9 mouse cellular contexts compared by ENCODE assay signal in the genomic region with DNA sequence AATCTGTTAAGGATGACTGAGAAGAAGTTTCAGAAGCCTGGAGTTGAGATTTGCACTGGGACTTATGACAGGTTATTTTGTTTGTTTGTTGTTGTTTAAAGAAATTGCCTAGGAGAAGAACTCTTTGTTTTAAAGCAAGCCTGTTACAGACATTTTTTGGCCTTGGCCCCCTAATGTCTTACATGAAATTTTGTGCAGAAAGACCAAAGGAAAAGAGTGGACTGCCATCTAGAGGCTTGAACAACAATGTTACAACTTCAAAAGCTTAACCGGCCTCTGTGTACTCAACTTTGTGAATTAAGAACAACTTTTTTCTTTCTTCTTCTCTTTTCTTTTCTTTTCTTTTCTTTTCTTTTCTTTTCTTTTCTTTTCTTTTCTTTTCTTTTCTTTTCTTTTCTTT. TPM values are rescaled to one million over a fixed set of nuclear protein-coding genes. Genes with fewer than 3 reads are reported as not detected.
DNase-seq lines count a peak whose midpoint lies in the region; ATAC-seq and TF ChIP-seq lines count a peak whose summit lies in the region.
"Had no signal": no experiment of that assay in that cellular context is flagged by ENCODE, and none has a peak within 500 bp of the region (broad histone marks: within the 10 kb centered on the region; RNA-seq: fewer than 3 reads in every experiment).

No protein-coding gene starts in this region.

- intact Hi-C loops in gastrocnemius, postnatal 36 days (cut with DNase I), result no loop called here

- WGBS in kidney, adult 2 months, result 13% methylated on average over 1 of the region's 1 CpGs
- WGBS in neural tube, embryonic 15.5 days, result 35% methylated on average over 1 of the region's 1 CpGs

- TF ChIP-seq CTCF in kidney, adult 2 months (conservative IDR thresholded peaks at IDR 0.05; ENCODE audit: insufficient read depth, insufficient read length, low read depth, low read length), result 0 out of 2 replicates have a peak, but pooled peaks have one; percentile 25

- ATAC-seq in neural tube, embryonic 15.5 days (ENCODE audit: low FRiP score), result no peak

- peaks cover 2% of the 10 kb centered on the region; the same call in 1 of the 2 replicates for H3K36me3 ChIP-seq in kidney, adult 2 months (ENCODE audit: control insufficient read depth, insufficient read depth, low read length)
- H3K36me3 ChIP-seq in neural tube, embryonic 15.5 days, result peaks cover 19% of the 10 kb centered on the region

- no peaks in the 10 kb centered on the region for H3K27me3 ChIP-seq in kidney, adult 2 months (replicated peaks; ENCODE audit: control insufficient read depth, insufficient read depth, low read length)
- no peaks in the 10 kb centered on the region for H3K27me3 ChIP-seq in neural tube, embryonic 15.5 days (replicated peaks)
- H3K27me3 ChIP-seq: heart, embryonic 13.5 days had no signal

- no peak for TF ChIP-seq POLR2A in kidney, adult 2 months (IDR thresholded peaks at IDR 0.05; ENCODE audit: low read depth, low read length)

- H3K4me3 ChIP-seq in kidney, adult 2 months (ENCODE audit: insufficient read depth, low read depth, low read length), result no peak overlapping the region
- H3K4me3 ChIP-seq in neural tube, embryonic 15.5 days (replicated peaks), result no peak overlapping the region
- H3K4me3 ChIP-seq: heart, embryonic 13.5 days had no signal

- no peaks in the 10 kb centered on the region for H3K9me3 ChIP-seq in neural tube, embryonic 15.5 days (replicated peaks)
- H3K9me3 ChIP-seq: heart, embryonic 13.5 days had no signal

- DNase-seq in kidney, adult 2 months, result peak; percentile 52
- DNase-seq in kidney, adult 11 months, result no peak
- DNase-seq in 416B (ENCODE audit: low read depth), result peak; percentile 80
- DNase-seq in CD4-positive, CD25-positive, alpha-beta regulatory T cell, adult 2 months (ENCODE audit: low read depth, low spot score), result peak; percentile 79
- DNase-seq in embryo, embryonic 11.5 days (ENCODE audit: low read depth, low spot score), result peak; percentile 29
- no peak for DNase-seq in gastrocnemius, postnatal 36 days

- H3K4me2 ChIP-seq in neural tube, embryonic 15.5 days, result no peak overlapping the region
- H3K4me2 ChIP-seq: heart, embryonic 13.5 days had no signal

- no peaks in the 10 kb centered on the region for H3K4me1 ChIP-seq in kidney, adult 2 months (ENCODE audit: control insufficient read depth, insufficient read depth, low read length)
- H3K4me1 ChIP-seq in neural tube, embryonic 15.5 days, result no peaks in the 10 kb centered on the region

- no peak overlapping the region for H3K9ac ChIP-seq in neural tube, embryonic 15.5 days (replicated peaks)

- H3K27ac ChIP-seq in kidney, adult 2 months (ENCODE audit: insufficient read depth, low read depth, low read length), result no peak overlapping the region
- no peak overlapping the region for H3K27ac ChIP-seq in neural tube, embryonic 15.5 days (replicated peaks)

RNA-seq across cellular contexts. Expression of gene Apoa1, which starts 36.7 kb away (rescaled TPM):
- polyA plus RNA-seq in kidney, adult 2 months (2012; rRNA removed), result 1.0 and 1.2 TPM in 2 replicates
- polyA plus RNA-seq in neural tube, embryonic 15.5 days (2015; fragmentation: Nextera tagmentation; extraction: Ambion mirVana), result 7.3 and 19.9 TPM in 2 replicates
- total RNA-seq in gastrocnemius, postnatal 36 days (2021), result under 1 TPM in 1 of 2 experiments, not detected in 1; 0.69 TPM

RNA-seq across cellular contexts. Expression of gene Apoc3, which starts 43.8 kb away (rescaled TPM):
- polyA plus RNA-seq in kidney, adult 2 months (2012; rRNA removed), result 39.2 and 43.8 TPM in 2 replicates
- 0.77 TPM in 1 of 2 replicates, not detected in the other for polyA plus RNA-seq in neural tube, embryonic 15.5 days (2015; fragmentation: Nextera tagmentation; extraction: Ambion mirVana)
- total RNA-seq in gastrocnemius, postnatal 36 days (2021), result under 1 TPM; 0.44 to 0.89 TPM
- polyA plus RNA-seq: heart, embryonic 13.5 days; limb, embryonic 11.5 days had no signal

RNA-seq across cellular contexts. Expression of gene Apoa4, which starts 48.9 kb away (rescaled TPM):
- polyA plus RNA-seq in kidney, adult 2 months (2012; rRNA removed), result 5.7 and 6.9 TPM in 2 replicates
- polyA plus RNA-seq in neural tube, embryonic 15.5 days (2015; fragmentation: Nextera tagmentation; extraction: Ambion mirVana), result 1.3 TPM in 1 of 2 replicates, not detected in the other
- total RNA-seq in gastrocnemius, postnatal 36 days (2021), result not detected
- polyA plus RNA-seq: heart, embryonic 13.5 days; limb, embryonic 11.5 days had no signal

Comparison
In these comparisons a context has a peak if more than half of its experiments do, and no peak if none do; other contexts are left out.
1. DNase-seq: peak in kidney, adult 2 months (single experiment), 416B (single experiment), CD4-positive, CD25-positive, alpha-beta regulatory T cell, adult 2 months (single experiment) and embryo, embryonic 11.5 days (single experiment); none in kidney, adult 11 months (single experiment) and gastrocnemius, postnatal 36 days (0 of 2).
2. RNA of gene Apoc3, which starts 43.8 kb away (polyA plus RNA-seq): 39.2 to 43.8 TPM in kidney, adult 2 months; 0.77 TPM in neural tube, embryonic 15.5 days; every median in the first group is over 10 times any median in the second.